In genomic region chr15:36705990-36706389, GRCm38 (mm10) we compare ENCODE assay signal across 8 mouse cellular contexts.
A peak's percentile ranks its signal among the peaks of the same experiment; 100 is the strongest.
DNase-seq lines count a peak whose midpoint lies in the region; ATAC-seq lines count a peak whose summit lies in the region.

No protein-coding gene starts in this region.

- peak; percentile 63 for ATAC-seq in granulocyte monocyte progenitor cell, adult 5-6 weeks (replicated peaks; ENCODE audit: poor library complexity, severe bottlenecking)

- peak; percentile 42 for DNase-seq in ovary, adult 18-20 months (ENCODE audit: low spot score)
- DNase-seq in ovary, postnatal 10 days (ENCODE audit: low spot score): no peak
- peak; percentile 71 for DNase-seq in adipocyte (ENCODE audit: low spot score)
- DNase-seq in kidney, postnatal 4 days: peak; percentile 73 to 82
- peak; percentile 80 for DNase-seq in lung, postnatal 36 days
- DNase-seq in right cerebral cortex, postnatal 14 days: peak; percentile 65
- no peak for DNase-seq in c-Kit-positive CD71-positive TER-119-positive erythroid progenitor cells, embryonic 14.5 days (ENCODE audit: low spot score)

Comparison
In these comparisons a context has a peak if more than half of its experiments do, and no peak if none do; other contexts are left out.
1. DNase-seq: peak in ovary, adult 18-20 months (single experiment), adipocyte (single experiment), kidney, postnatal 4 days (2 of 2), lung, postnatal 36 days (single experiment) and right cerebral cortex, postnatal 14 days (single experiment); none in ovary, postnatal 10 days (single experiment) and c-Kit-positive CD71-positive TER-119-positive erythroid progenitor cells, embryonic 14.5 days (single experiment).